Mouse (Mus musculus) hindbrain, embryonic 13.5 days (tissue): ENCODE measurements around the gene Tppp3. TPM values are rescaled to one million over a fixed set of nuclear protein-coding genes. Genes with fewer than 3 reads are reported as not detected.

ENCODE experiments used
- ATAC-seq: fragments of 200-750 bp; cut with Nextera tagmentation; 2 replicates; pipeline ENCODE4 v1.8.0; 2017; ENCODE audit warnings: moderate TSS enrichment; ENCODE audit not compliant: low FRiP score
- H3K27ac ChIP-seq: fragments of 300-500 bp; sonication (generic); 2 replicates; pipeline ENCODE4 v1.5.1; 2015; ENCODE audit warnings: inconsistent platforms, mild to moderate bottlenecking, moderate library complexity
- H3K27me3 ChIP-seq: fragments of 300-500 bp; sonication (generic); 2 replicates; pipeline ENCODE4 v1.6.1; 2015; ENCODE audit warnings: mild to moderate bottlenecking, inconsistent platforms
- H3K36me3 ChIP-seq: fragments of 300-500 bp; sonication (generic); 2 replicates; pipeline ENCODE4 v1.6.1; 2015; ENCODE audit warnings: mild to moderate bottlenecking, inconsistent platforms
- H3K4me1 ChIP-seq: fragments of 300-500 bp; sonication (generic); replicated peaks from 2 replicates; pipeline ENCODE4 v1.6.1; 2015; ENCODE audit warnings: inconsistent platforms
- H3K4me2 ChIP-seq: fragments of 300-500 bp; sonication (generic); 2 replicates; pipeline ENCODE4 v1.6.1; 2015; ENCODE audit warnings: inconsistent platforms, mild to moderate bottlenecking, moderate library complexity
- H3K4me3 ChIP-seq: fragments of 300-500 bp; sonication (generic); 2 replicates; pipeline ENCODE4 v1.5.1; 2015; ENCODE audit warnings: mild to moderate bottlenecking, inconsistent platforms
- H3K9ac ChIP-seq: fragments of 300-500 bp; sonication (generic); 2 replicates; pipeline ENCODE4 v1.6.1; 2015; ENCODE audit warnings: mild to moderate bottlenecking, inconsistent platforms
- H3K9me3 ChIP-seq: fragments of 300-500 bp; sonication (generic); 2 replicates; pipeline ENCODE4 v1.6.1; 2016; ENCODE audit warnings: inconsistent platforms
- WGBS: fragments of 180-500 bp; shearing (Covaris S2); methylation state at CpG from one replicate; pipeline ENCODE4 v1.1.7; 2015; 5-methylcytosine and 5-hydroxymethylcytosine counted together
- polyA plus RNA-seq: library from polyadenylated mRNA; unstranded; fragments of >200 nt; fragmentation: Nextera tagmentation; extraction: Ambion mirVana; gene quantifications from 2 replicates; pipeline ENCODE4 v1.2.1, GENCODE M21; 2015

Tppp3 gene
- polyA plus RNA-seq, 1 experiment from 2014 or later, result 181 TPM

DNA sequence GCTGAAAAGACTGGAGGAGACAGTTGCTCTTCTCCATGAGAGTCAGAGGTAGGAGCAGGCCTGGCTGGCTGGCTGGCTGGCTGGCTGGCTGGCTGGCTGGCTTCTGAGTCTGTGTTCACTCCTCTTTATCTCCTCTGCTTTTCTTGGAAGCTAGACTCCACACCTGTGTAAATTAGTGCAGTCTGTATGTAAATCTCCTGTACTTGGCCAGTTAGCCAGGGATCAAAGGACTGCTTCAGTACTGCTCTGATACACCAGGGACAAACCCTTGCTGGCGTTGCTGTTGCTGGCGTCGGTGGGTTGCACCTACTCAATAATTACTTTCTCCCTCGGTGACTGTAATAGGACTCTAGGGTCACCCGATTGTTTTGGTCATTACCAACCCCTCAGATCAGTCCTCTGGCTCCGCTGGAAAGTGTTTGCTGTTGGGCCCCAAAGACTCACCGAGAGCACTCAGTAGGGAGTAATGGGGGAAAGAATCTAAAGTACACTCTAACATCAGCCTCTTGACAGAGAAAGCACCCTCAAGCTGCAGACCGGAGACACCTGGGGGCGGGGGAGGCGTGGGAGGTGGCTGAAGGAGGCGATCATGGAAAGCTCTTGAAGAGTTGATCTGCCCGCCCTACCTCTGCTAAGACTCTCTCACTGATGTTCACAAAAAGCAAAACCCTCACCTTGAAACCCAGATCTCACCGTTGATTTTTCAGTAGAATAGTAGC, 10.1 kb downstream of the Tppp3 start:
- Histone ChIP-seq H3K4me1 (peaks cover 40% of the 10 kb centered on the region), H3K27ac (no peak overlapping the region), H3K4me3 (no peak overlapping the region), H3K9me3 (no peaks in the 10 kb centered on the region), H3K9ac (no peak overlapping the region), H3K4me2 (no peak overlapping the region), H3K27me3 (no peaks in the 10 kb centered on the region), H3K36me3 (peaks cover 4% of the 10 kb centered on the region; the same call in 1 of the 2 replicates)
- ATAC-seq, result no peak
- WGBS, result 73% methylated on average over 13 of the region's 13 CpGs

DNA sequence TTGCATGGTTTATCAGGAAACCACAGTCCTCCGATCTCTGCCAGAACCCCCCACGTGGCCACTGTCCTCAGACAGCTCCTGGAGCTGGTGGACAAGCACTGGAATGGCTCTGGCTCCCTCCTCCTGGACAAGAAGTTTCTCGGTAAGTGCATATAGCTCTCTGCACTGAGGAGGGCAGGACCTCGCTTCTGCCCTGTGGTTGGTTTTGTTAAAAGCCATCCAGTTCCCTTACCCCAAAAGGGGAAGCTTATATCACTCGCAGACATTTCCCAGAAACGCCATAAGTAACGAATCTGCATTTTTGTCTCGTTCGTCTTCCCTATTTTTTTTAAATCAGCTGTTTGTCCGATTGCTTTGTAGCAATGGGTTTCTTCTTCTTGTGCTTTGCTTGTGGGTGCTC, 16.1 kb downstream of the Tppp3 start:
- Histone ChIP-seq H3K27ac (no peak overlapping the region), H3K4me1 (peaks cover 15% of the 10 kb centered on the region), H3K9ac (no peak overlapping the region), H3K4me2 (no peak overlapping the region), H3K9me3 (no peaks in the 10 kb centered on the region), H3K36me3 (no peaks in the 10 kb centered on the region), H3K27me3 (no peaks in the 10 kb centered on the region), H3K4me3 (no peak overlapping the region)
- ATAC-seq, result no peak
- WGBS, result 70% methylated on average over 10 of the region's 10 CpGs

- no peak for ATAC-seq
- H3K4me1 ChIP-seq, result peaks cover 12% of the 10 kb centered on the region
- WGBS, result 60% methylated on average over 5 of the region's 5 CpGs
- no peaks in the 10 kb centered on the region for H3K27me3 ChIP-seq
- H3K27ac ChIP-seq, result no peak overlapping the region
- H3K9me3 ChIP-seq, result no peaks in the 10 kb centered on the region
- no peaks in the 10 kb centered on the region for H3K36me3 ChIP-seq
- no peak overlapping the region for H3K9ac ChIP-seq
- no peak overlapping the region for H3K4me3 ChIP-seq
- H3K4me2 ChIP-seq, result no peak overlapping the region
Measured at GRCm38 (mm10) chr8:105454088-105454487, 17.2 kb downstream of the Tppp3 start.

DNA sequence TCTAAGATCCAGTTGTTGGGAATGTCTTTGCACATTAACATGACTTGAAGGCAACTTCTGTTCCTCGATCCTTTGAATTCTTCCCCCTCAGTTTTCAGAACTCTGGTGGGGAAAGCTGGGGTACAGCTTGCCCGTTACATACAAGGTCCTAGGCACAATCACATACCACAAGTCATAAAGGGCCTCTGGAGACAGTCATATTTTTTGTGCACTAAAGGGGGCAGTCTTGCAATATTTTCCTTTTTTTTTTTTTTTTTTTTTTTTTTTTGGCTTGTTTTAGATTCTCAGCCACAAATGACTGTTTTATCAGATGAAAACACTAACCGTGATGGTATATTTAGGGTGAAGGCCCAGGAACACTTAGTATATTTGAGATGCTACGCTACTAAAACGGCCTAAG, 18.0 kb downstream of the Tppp3 start:
- H3K9me3 ChIP-seq, result no peaks in the 10 kb centered on the region
- no peak overlapping the region for H3K4me3 ChIP-seq
- H3K4me1 ChIP-seq, result peaks cover 11% of the 10 kb centered on the region

GRCm38 (mm10) chr8:105451903-105452603, 19.3 kb downstream of the Tppp3 start:
- Histone ChIP-seq H3K9me3 (no peaks in the 10 kb centered on the region), H3K4me1 (peaks cover 11% of the 10 kb centered on the region), H3K27me3 (no peaks in the 10 kb centered on the region), H3K4me2 (no peak overlapping the region), H3K4me3 (no peak overlapping the region), H3K36me3 (no peaks in the 10 kb centered on the region), H3K9ac (no peak overlapping the region), H3K27ac (no peak overlapping the region)
- 49% methylated on average over 15 of the region's 15 CpGs for WGBS
- ATAC-seq, result no peak

More for the DNA sequence above, 18.0 kb downstream of the Tppp3 start:
- no peaks in the 10 kb centered on the region for H3K36me3 ChIP-seq
- ATAC-seq, result no peak
- no peaks in the 10 kb centered on the region for H3K27me3 ChIP-seq
- H3K9ac ChIP-seq, result no peak overlapping the region
- no peak overlapping the region for H3K4me2 ChIP-seq
- WGBS, result 82% methylated on average over 5 of the region's 5 CpGs
- H3K27ac ChIP-seq, result no peak overlapping the region

- H3K36me3 ChIP-seq, result no peaks in the 10 kb centered on the region
- no peak overlapping the region for H3K4me3 ChIP-seq
- H3K27ac ChIP-seq, result no peak overlapping the region
- 40% methylated on average over 1 of the region's 1 CpGs for WGBS
- H3K4me2 ChIP-seq, result no peak overlapping the region
- H3K27me3 ChIP-seq, result no peaks in the 10 kb centered on the region
- no peak overlapping the region for H3K9ac ChIP-seq
- H3K9me3 ChIP-seq, result no peaks in the 10 kb centered on the region
- peaks cover 15% of the 10 kb centered on the region for H3K4me1 ChIP-seq
- ATAC-seq, result no peak
Measured at GRCm38 (mm10) chr8:105450977-105451376, 20.3 kb downstream of the Tppp3 start.

- Histone ChIP-seq H3K4me2 (no peak overlapping the region), H3K27me3 (no peaks in the 10 kb centered on the region), H3K9ac (no peak overlapping the region), H3K9me3 (no peaks in the 10 kb centered on the region), H3K36me3 (no peaks in the 10 kb centered on the region), H3K4me3 (no peak overlapping the region), H3K27ac (no peak overlapping the region), H3K4me1 (peaks cover 24% of the 10 kb centered on the region)
- ATAC-seq, result no peak
- WGBS, result 91% methylated on average over 5 of the region's 5 CpGs
Measured at GRCm38 (mm10) chr8:105448596-105448995, 22.7 kb downstream of the Tppp3 start.

DNA sequence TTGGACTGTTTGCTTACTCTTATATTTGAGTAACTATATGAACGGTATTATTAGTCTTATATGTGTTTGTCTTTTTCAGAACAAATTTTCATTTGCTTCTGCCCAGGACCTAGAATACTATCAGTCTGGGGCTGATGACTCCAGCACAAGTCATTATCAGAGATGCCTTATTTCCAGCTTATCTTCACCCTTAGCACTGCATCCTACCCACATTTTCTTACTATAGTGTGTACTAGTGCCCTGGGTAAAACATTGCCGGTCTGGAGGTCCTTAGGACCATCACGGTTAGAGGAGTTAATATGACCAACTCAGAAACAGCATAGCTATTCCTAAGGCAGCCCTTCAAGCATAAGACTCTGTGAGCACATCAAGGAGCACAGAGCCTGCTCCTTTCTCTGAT, 23.1 kb downstream of the Tppp3 start:
- no peak overlapping the region for H3K27ac ChIP-seq
- H3K4me3 ChIP-seq, result no peak overlapping the region
- H3K4me2 ChIP-seq, result no peak overlapping the region
- no peak for ATAC-seq
- peaks cover 24% of the 10 kb centered on the region for H3K4me1 ChIP-seq
- WGBS, result 92% methylated on average over 3 of the region's 3 CpGs
- H3K36me3 ChIP-seq, result no peaks in the 10 kb centered on the region
- no peaks in the 10 kb centered on the region for H3K27me3 ChIP-seq
- H3K9me3 ChIP-seq, result no peaks in the 10 kb centered on the region
- no peak overlapping the region for H3K9ac ChIP-seq

DNA sequence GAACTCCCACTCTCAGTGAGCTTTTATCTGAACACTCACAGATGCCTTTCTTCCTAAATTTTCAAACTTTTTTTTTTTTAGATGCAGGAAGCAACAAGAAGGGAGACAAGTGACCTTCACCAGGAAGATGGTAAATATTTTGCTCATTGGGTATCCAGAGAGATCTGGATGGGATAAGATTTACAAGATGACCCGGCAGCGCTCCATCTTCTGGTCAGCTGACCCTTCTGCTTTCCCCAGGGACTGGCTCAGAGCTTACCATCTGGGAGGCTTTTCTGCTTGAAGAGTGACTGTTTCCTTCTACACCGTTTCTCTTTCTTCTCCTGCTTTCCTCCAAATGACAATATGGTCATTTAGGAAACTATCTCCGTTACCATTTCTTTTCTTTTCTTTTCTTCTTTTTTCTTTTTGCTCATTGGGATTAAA, 25.2 kb downstream of the Tppp3 start:
- peaks cover 13% of the 10 kb centered on the region for H3K4me1 ChIP-seq
- peak; percentile 61; the same call in 1 of the 2 replicates for ATAC-seq
- H3K4me3 ChIP-seq, result no peak overlapping the region
- no peaks in the 10 kb centered on the region for H3K27me3 ChIP-seq
- peak overlapping the region; percentile 79 for H3K27ac ChIP-seq
- no peak overlapping the region for H3K9ac ChIP-seq
- 5% methylated on average over 4 of the region's 4 CpGs for WGBS
- H3K36me3 ChIP-seq, result no peaks in the 10 kb centered on the region
- peak overlapping the region; percentile 30 for H3K4me2 ChIP-seq
- H3K9me3 ChIP-seq, result no peaks in the 10 kb centered on the region

DNA sequence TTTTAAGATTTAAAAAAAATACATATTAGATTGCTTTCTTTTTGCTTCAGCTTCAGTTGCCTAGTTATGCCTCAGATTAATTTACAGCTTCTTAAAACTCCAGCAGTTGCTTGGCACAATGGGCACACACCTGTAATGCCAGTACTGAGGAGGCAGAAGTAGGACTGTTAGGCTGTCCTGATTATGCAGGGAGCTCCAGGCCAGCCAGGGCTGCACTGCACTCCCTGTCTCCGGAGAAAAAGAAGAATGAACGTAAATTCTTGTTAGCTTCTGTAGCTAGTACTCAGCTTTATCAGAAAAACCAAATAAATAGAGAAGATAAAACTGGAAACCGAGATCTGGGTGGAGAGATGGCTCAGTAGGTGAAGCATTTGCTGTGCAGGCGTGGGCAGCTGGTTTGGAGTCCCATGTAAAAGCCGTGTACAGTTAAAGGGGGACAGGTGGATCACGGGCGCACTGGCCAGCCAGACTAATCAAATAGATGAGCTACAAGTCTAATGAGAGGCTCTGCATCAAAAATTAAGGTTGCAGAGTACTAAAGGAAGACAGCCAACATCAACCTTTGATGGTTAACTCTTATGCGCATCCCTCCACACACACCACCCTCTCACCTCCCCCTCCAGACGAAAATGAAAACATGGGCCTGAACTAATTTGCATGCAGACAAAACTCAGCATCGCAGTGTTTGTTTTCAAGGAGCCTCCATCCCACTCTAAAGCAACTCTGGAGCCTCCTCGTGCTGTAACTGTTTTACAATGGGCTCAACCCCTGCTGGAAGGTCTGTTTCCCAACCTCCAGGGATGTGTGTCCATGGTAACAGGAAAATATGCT, 25.8 kb downstream of the Tppp3 start:
- peaks cover 12% of the 10 kb centered on the region for H3K4me1 ChIP-seq
- H3K27ac ChIP-seq, result peak overlapping the region; percentile 79
- H3K36me3 ChIP-seq, result no peaks in the 10 kb centered on the region
- 12% methylated on average over 11 of the region's 11 CpGs for WGBS
- ATAC-seq, result peak; percentile 83; the same call in 1 of the 2 replicates
- H3K9ac ChIP-seq, result no peak overlapping the region
- no peak overlapping the region for H3K4me3 ChIP-seq
- H3K4me2 ChIP-seq, result peak overlapping the region; percentile 30
- H3K9me3 ChIP-seq, result no peaks in the 10 kb centered on the region
- no peaks in the 10 kb centered on the region for H3K27me3 ChIP-seq

GRCm38 (mm10) chr8:105442661-105443060, 28.7 kb downstream of the Tppp3 start:
- H3K4me2 ChIP-seq, result no peak overlapping the region
- H3K36me3 ChIP-seq, result no peaks in the 10 kb centered on the region

DNA sequence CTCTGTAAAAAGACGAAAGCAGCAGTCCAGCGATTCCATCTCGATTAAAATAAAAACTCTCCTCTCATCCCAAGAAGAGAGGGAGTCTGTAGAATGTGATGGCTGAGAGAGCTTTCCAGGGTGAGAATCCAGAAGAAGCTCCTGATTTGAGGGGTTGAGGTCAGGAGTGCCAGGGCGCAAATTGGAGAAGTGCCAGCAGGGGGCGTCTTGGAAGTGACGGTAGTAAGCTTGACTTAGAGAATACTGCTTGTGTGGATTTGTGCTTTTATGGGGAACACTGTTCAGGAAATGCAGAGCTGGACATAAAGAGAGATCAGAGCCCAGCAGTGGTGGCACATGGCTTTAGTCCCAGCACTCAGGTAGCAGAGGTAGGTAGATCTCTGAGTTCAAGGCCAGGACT, 29.9 kb downstream of the Tppp3 start:
- H3K9ac ChIP-seq, result no peak overlapping the region
- H3K4me1 ChIP-seq, result peaks cover 15% of the 10 kb centered on the region
- no peaks in the 10 kb centered on the region for H3K36me3 ChIP-seq
- no peak overlapping the region for H3K4me3 ChIP-seq
- no peak overlapping the region for H3K27ac ChIP-seq
- no peak for ATAC-seq
- H3K27me3 ChIP-seq, result no peaks in the 10 kb centered on the region
- no peaks in the 10 kb centered on the region for H3K9me3 ChIP-seq
- 6% methylated on average over 6 of the region's 6 CpGs for WGBS
- H3K4me2 ChIP-seq, result no peak overlapping the region

More at GRCm38 (mm10) chr8:105442661-105443060, 28.7 kb downstream of the Tppp3 start:
- H3K27me3 ChIP-seq, result no peaks in the 10 kb centered on the region
- WGBS, result 94% methylated on average over 5 of the region's 5 CpGs
- no peak for ATAC-seq
- no peaks in the 10 kb centered on the region for H3K9me3 ChIP-seq
- H3K9ac ChIP-seq, result no peak overlapping the region
- no peak overlapping the region for H3K4me3 ChIP-seq
- peaks cover 15% of the 10 kb centered on the region for H3K4me1 ChIP-seq
- no peak overlapping the region for H3K27ac ChIP-seq
